Mouse (Mus musculus): ENCODE measurements around the gene Tmem163.

- TF ChIP-seq CTCF (IDR thresholded peaks at IDR 0.05; ENCODE audit: low read depth) (no peak), EP300 (IDR thresholded peaks at IDR 0.05; ENCODE audit: low read depth) (no peak)
Measured at GRCm38 (mm10) chr1:127531723-127532122, 147.6 kb downstream of the Tmem163 start.
